ENCODE assay signal across 7 mouse cellular contexts in the genomic region with DNA sequence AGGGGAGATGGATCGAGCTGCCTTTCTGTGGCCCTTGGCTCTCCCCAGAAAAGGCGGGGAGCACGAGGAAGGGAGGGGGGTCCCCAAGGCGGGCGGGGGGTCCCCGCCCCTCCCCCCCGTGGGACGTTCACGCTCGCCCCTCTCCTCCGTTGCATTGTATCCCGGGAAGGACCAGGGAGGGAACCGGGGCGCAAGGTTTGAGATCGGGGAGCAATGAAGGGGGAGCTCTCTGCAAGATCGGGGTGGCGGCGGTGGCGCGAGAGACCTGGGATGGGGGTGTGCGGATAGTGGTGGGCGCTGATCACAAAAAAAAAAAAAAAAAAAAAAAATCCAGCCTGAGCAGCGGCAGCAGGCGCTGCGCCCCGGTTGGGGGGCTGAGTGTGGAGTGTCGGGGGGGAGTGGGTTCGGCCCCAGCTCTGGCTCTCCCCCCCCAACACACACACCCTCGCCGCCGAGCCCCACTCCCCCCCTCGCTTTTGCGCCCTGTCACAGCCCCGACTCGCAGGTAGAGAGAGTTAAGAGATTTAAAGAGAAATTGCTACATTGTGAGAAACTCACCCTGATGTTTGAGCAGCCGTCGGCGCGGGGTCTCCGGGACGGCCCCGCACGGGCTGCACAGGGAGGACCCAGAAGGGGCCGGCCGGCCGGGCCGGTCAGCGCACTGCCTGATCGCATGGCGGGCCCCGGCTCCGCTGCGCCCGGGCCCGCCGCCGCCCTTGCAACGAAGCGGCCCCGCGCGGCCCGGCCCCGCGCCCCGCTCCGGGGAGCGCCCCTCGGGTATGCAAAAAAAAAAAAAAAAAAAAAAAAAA. TPM values are rescaled to one million over a fixed set of nuclear protein-coding genes. Genes with fewer than 3 reads are reported as not detected.
DNase-seq lines count a peak whose midpoint lies in the region; ATAC-seq and TF ChIP-seq lines count a peak whose summit lies in the region.

Gene Bicra, minus strand, starts transcription at position 584 of the 809 bp plus-strand sequence.

- no peaks in the 10 kb centered on the region for H3K36me3 ChIP-seq in kidney, adult 2 months (ENCODE audit: control insufficient read depth, insufficient read depth, low read length)
- 0 out of 2 replicates have a peak, but pooled peaks cover 8% of the 10 kb centered on the region for H3K36me3 ChIP-seq in limb, embryonic 13.5 days
- H3K36me3 ChIP-seq in midbrain, embryonic 16.5 days (ENCODE audit: control insufficient read depth, insufficient read depth, low read length), result no peaks in the 10 kb centered on the region

- TF ChIP-seq POLR2A in kidney, adult 2 months (IDR thresholded peaks at IDR 0.05; ENCODE audit: low read depth, low read length), result no peak

- H3K9me3 ChIP-seq in limb, embryonic 13.5 days, result no peaks in the 10 kb centered on the region
- no peaks in the 10 kb centered on the region for H3K9me3 ChIP-seq in midbrain, embryonic 16.5 days (replicated peaks; ENCODE audit: control insufficient read depth, low read length, poor library complexity, severe bottlenecking)

- peak within 1 kb of the TSS; percentile 81 for H3K4me3 ChIP-seq in kidney, adult 2 months (ENCODE audit: insufficient read depth, low read depth, low read length)
- peak within 1 kb of the TSS; percentile 88 for H3K4me3 ChIP-seq in limb, embryonic 13.5 days
- H3K4me3 ChIP-seq in midbrain, embryonic 16.5 days (ENCODE audit: low read depth, low read length), result peak within 1 kb of the TSS; percentile 73

- H3K27ac ChIP-seq in kidney, adult 2 months (ENCODE audit: insufficient read depth, low read depth, low read length), result peak within 1 kb of the TSS; percentile 82
- peak within 1 kb of the TSS; percentile 99 for H3K27ac ChIP-seq in limb, embryonic 13.5 days
- H3K27ac ChIP-seq in midbrain, embryonic 16.5 days (ENCODE audit: low read length), result peak within 1 kb of the TSS; percentile 99

- peak within 1 kb of the TSS; percentile 88 for H3K4me2 ChIP-seq in limb, embryonic 13.5 days (replicated peaks)
- peak within 1 kb of the TSS; percentile 85 for H3K4me2 ChIP-seq in midbrain, embryonic 16.5 days (ENCODE audit: low read length)

- peak within 1 kb of the TSS; percentile 99 for H3K9ac ChIP-seq in limb, embryonic 13.5 days
- H3K9ac ChIP-seq in midbrain, embryonic 16.5 days (ENCODE audit: low read depth, low read length), result peak within 1 kb of the TSS; percentile 97

- no peaks in the 10 kb centered on the region for H3K27me3 ChIP-seq in kidney, adult 2 months (replicated peaks; ENCODE audit: control insufficient read depth, insufficient read depth, low read length)
- H3K27me3 ChIP-seq in limb, embryonic 13.5 days, result no peaks in the 10 kb centered on the region
- no peaks in the 10 kb centered on the region for H3K27me3 ChIP-seq in midbrain, embryonic 16.5 days (ENCODE audit: control insufficient read depth, insufficient read depth, low read depth, low read length)

- under 1% methylated on average over 66 of the region's 69 CpGs for WGBS in kidney, adult 2 months
- WGBS in limb, embryonic 13.5 days, result under 1% methylated on average over 34 of the region's 69 CpGs
- under 1% methylated on average over 50 of the region's 69 CpGs for WGBS in midbrain, embryonic 16.5 days

- ATAC-seq in limb, embryonic 13.5 days (ENCODE audit: low FRiP score, low read depth), result peak; percentile 78
- peak; percentile 80 for ATAC-seq in midbrain, embryonic 16.5 days

- no peak for TF ChIP-seq CTCF in kidney, adult 2 months (conservative IDR thresholded peaks at IDR 0.05; ENCODE audit: insufficient read depth, insufficient read length, low read depth, low read length)

- H3K4me1 ChIP-seq in kidney, adult 2 months (ENCODE audit: control insufficient read depth, insufficient read depth, low read length), result peaks cover 30% of the 10 kb centered on the region; the same call in 1 of the 2 replicates
- H3K4me1 ChIP-seq in limb, embryonic 13.5 days, result peaks cover 62% of the 10 kb centered on the region
- peaks cover 48% of the 10 kb centered on the region for H3K4me1 ChIP-seq in midbrain, embryonic 16.5 days (ENCODE audit: control insufficient read depth, insufficient read depth, low read length)

- peak; percentile 91 for DNase-seq in adrenal gland, adult 2 months
- peak; percentile 92 for DNase-seq in embryo, embryonic 11 days
- DNase-seq in heart, adult 11 months, result peak; percentile 99
- DNase-seq in kidney, adult 2 months, result peak; percentile 90
- peak; percentile 70 to 80 for DNase-seq in spleen, postnatal 14 days (ENCODE audit: low spot score in 2 of 2)

RNA-seq across cellular contexts. Expression of gene Bicra, which starts in this region (rescaled TPM):
- total RNA-seq in adrenal gland, adult 2 months (2021), result 10 to 100 TPM in 1 of 2 experiments, 1 to 10 TPM in 1; 9.4 to 10.4 TPM
- polyA plus RNA-seq in adrenal gland, adult 2 months (2012; rRNA removed), result 19.8 and 26.2 TPM in 2 replicates
- 7.9 and 8.6 TPM in 2 replicates for polyA plus RNA-seq in kidney, adult 2 months (2012; rRNA removed)
- 8.6 and 8.7 TPM in 2 replicates for polyA plus RNA-seq in limb, embryonic 13.5 days (2015; fragmentation: Nextera tagmentation; extraction: Ambion mirVana)
- 5.9 and 7.7 TPM in 2 replicates for polyA plus RNA-seq in midbrain, embryonic 16.5 days (2015; fragmentation: Nextera tagmentation; extraction: Ambion mirVana)

Comparison
In these comparisons a context has a peak if more than half of its experiments do, and no peak if none do; other contexts are left out.
1. Peak in every context shown above with its lines: DNase-seq, ATAC-seq, H3K4me3 ChIP-seq and H3K27ac ChIP-seq.